28 mouse cellular contexts compared by ENCODE assay signal in the genomic region with DNA sequence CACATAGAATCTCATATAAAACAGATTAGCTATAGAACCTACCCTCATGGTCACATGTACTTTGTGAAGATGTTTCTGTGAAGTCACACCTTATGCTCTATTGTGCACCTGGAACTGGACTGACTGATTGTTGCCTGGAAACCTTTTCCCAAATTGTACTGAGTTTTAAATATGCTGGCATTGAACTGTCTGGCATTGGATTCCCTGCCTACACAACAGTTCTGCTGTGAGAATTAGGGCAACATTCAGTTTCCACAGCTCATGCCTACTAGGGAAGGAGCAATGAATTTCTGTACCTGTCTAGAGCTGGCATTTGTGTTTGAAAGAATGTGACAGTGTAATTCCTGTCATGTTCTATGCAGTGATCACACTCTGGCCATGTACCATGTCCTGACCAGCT.
"Had no signal": no experiment of that assay in that cellular context is flagged by ENCODE, and none has a peak within 500 bp of the region (broad histone marks: within the 10 kb centered on the region; RNA-seq: fewer than 3 reads in every experiment).

No protein-coding gene starts in this region.

- H3K36me3 ChIP-seq: heart, embryonic 10.5 days; heart, embryonic 12.5 days; hindbrain, embryonic 10.5 days; hindbrain, embryonic 12.5 days; kidney, embryonic 15.5 days; limb, embryonic 12.5 days; liver, embryonic 13.5 days; liver, embryonic 15.5 days had no signal

- DNase-seq: gastrocnemius, adult 2 months; gastrocnemius, postnatal 10 days; gastrocnemius, postnatal 25 days; heart, adult 18-20 months; heart, postnatal 10 days; heart, postnatal 4 days; kidney, adult 11 months; kidney, adult 2 months; kidney, adult 9 months; kidney, postnatal 14 days; kidney, postnatal 36 days; left cerebral cortex, postnatal 4 days; liver; liver, embryonic 13.5 days; liver, postnatal 0 days had no signal

- H3K27me3 ChIP-seq: heart, embryonic 12.5 days; hindbrain, embryonic 12.5 days; kidney, embryonic 15.5 days; limb, embryonic 12.5 days; liver, embryonic 13.5 days; liver, embryonic 15.5 days had no signal

- H3K9me3 ChIP-seq: heart, embryonic 10.5 days; heart, embryonic 12.5 days; hindbrain, embryonic 10.5 days; hindbrain, embryonic 12.5 days; kidney, embryonic 15.5 days; limb, embryonic 12.5 days; liver, embryonic 13.5 days; liver, embryonic 15.5 days had no signal

- H3K4me1 ChIP-seq: heart, embryonic 10.5 days; heart, embryonic 12.5 days; hindbrain, embryonic 10.5 days; kidney, embryonic 15.5 days; limb, embryonic 12.5 days; liver, embryonic 13.5 days; liver, embryonic 15.5 days had no signal

- ATAC-seq: forebrain, embryonic 16.5 days; hindbrain, postnatal 0 days; intestine, embryonic 16.5 days; liver, postnatal 0 days had no signal

- H3K27ac ChIP-seq: gastrocnemius, adult 2 months; heart, embryonic 10.5 days; hindbrain, embryonic 10.5 days; hindbrain, embryonic 12.5 days; hindbrain, embryonic 14.5 days; hindbrain, postnatal 0 days; kidney, embryonic 15.5 days; kidney, postnatal 0 days; left cerebral cortex, adult 2 months; limb, embryonic 12.5 days; liver, embryonic 13.5 days; liver, embryonic 15.5 days had no signal

- H3K4me3 ChIP-seq: gastrocnemius, adult 2 months; heart, embryonic 10.5 days; heart, embryonic 12.5 days; hindbrain, embryonic 10.5 days; hindbrain, embryonic 12.5 days; kidney, embryonic 15.5 days; left cerebral cortex, adult 2 months; limb, embryonic 12.5 days; liver, embryonic 13.5 days; liver, embryonic 15.5 days had no signal
